Comparison of ENCODE assay signal across 12 mouse cellular contexts in genomic region chr5:13982417-13983054, GRCm38 (mm10). TPM values are rescaled to one million over a fixed set of nuclear protein-coding genes. Genes with fewer than 3 reads are reported as not detected.
DNase-seq lines count a peak whose midpoint lies in the region; ATAC-seq lines count a peak whose summit lies in the region.
"Had no signal": no experiment of that assay in that cellular context is flagged by ENCODE, and none has a peak within 500 bp of the region (broad histone marks: within the 10 kb centered on the region; RNA-seq: fewer than 3 reads in every experiment).

No protein-coding gene starts in this region.

- 0 out of 2 replicates have a peak, but pooled peaks have one; percentile 52 for ATAC-seq in embryonic facial prominence, embryonic 12.5 days (ENCODE audit: insufficient number of reproducible peaks, insufficient read depth, low FRiP score, low TSS enrichment)
- peak; percentile 71 for ATAC-seq in hindbrain, embryonic 16.5 days
- ATAC-seq in midbrain, embryonic 15.5 days (replicated peaks), result peak; percentile 83; the same call in 1 of the 2 replicates
- ATAC-seq: Patski had no signal

- H3K4me2 ChIP-seq in embryonic facial prominence, embryonic 12.5 days (replicated peaks), result no peak overlapping the region
- no peak overlapping the region for H3K4me2 ChIP-seq in hindbrain, embryonic 16.5 days (ENCODE audit: low read length)
- no peak overlapping the region for H3K4me2 ChIP-seq in midbrain, embryonic 15.5 days
- H3K4me2 ChIP-seq: embryonic facial prominence, embryonic 13.5 days had no signal

- no peak for DNase-seq in embryonic facial prominence, embryonic 10.5 days (ENCODE audit: low spot score)
- DNase-seq in embryo, embryonic 10.5 days (ENCODE audit: low spot score), result peak; percentile 27
- no peak for DNase-seq in urinary bladder, postnatal 25 days (ENCODE audit: low spot score)
- no peak for DNase-seq in ovary, postnatal 36 days (ENCODE audit: low spot score)
- no peak for DNase-seq in heart, postnatal 10 days
- DNase-seq: gastrocnemius, postnatal 10 days; kidney, postnatal 10 days had no signal

- no peaks in the 10 kb centered on the region for H3K9me3 ChIP-seq in embryonic facial prominence, embryonic 12.5 days
- H3K9me3 ChIP-seq in embryonic facial prominence, embryonic 10.5 days, result no peaks in the 10 kb centered on the region
- no peaks in the 10 kb centered on the region for H3K9me3 ChIP-seq in hindbrain, embryonic 16.5 days (ENCODE audit: control insufficient read depth, low read length)
- H3K9me3 ChIP-seq in midbrain, embryonic 15.5 days, result no peaks in the 10 kb centered on the region
- H3K9me3 ChIP-seq: embryonic facial prominence, embryonic 13.5 days had no signal

- H3K4me3 ChIP-seq in embryonic facial prominence, embryonic 12.5 days, result no peak overlapping the region
- H3K4me3 ChIP-seq in embryonic facial prominence, embryonic 10.5 days, result no peak overlapping the region
- H3K4me3 ChIP-seq in hindbrain, embryonic 16.5 days (ENCODE audit: low read length), result no peak overlapping the region
- no peak overlapping the region for H3K4me3 ChIP-seq in midbrain, embryonic 15.5 days
- H3K4me3 ChIP-seq: embryonic facial prominence, embryonic 13.5 days had no signal

- H3K27ac ChIP-seq in embryonic facial prominence, embryonic 12.5 days, result no peak overlapping the region
- H3K27ac ChIP-seq in embryonic facial prominence, embryonic 10.5 days (replicated peaks), result no peak overlapping the region
- no peak overlapping the region for H3K27ac ChIP-seq in hindbrain, embryonic 16.5 days (ENCODE audit: low read depth, low read length)
- H3K27ac ChIP-seq in midbrain, embryonic 15.5 days, result no peak overlapping the region
- H3K27ac ChIP-seq: embryonic facial prominence, embryonic 13.5 days had no signal

- peaks cover 8% of the 10 kb centered on the region; the same call in 1 of the 2 replicates for H3K4me1 ChIP-seq in embryonic facial prominence, embryonic 12.5 days
- H3K4me1 ChIP-seq in embryonic facial prominence, embryonic 10.5 days, result peaks cover 15% of the 10 kb centered on the region
- no peaks in the 10 kb centered on the region for H3K4me1 ChIP-seq in hindbrain, embryonic 16.5 days (ENCODE audit: control insufficient read depth, insufficient read depth, low read depth, low read length)
- H3K4me1 ChIP-seq in midbrain, embryonic 15.5 days, result no peaks in the 10 kb centered on the region

- intact Hi-C loops in heart, postnatal 10 days (cut with DNase I), result no loop called here

- 39% methylated on average over 7 of the region's 7 CpGs for WGBS in embryonic facial prominence, embryonic 12.5 days
- WGBS in embryonic facial prominence, embryonic 10.5 days, result 28% methylated on average over 7 of the region's 7 CpGs
- WGBS in hindbrain, embryonic 16.5 days, result 14% methylated on average over 7 of the region's 7 CpGs
- 20% methylated on average over 7 of the region's 7 CpGs for WGBS in midbrain, embryonic 15.5 days

- H3K36me3 ChIP-seq in embryonic facial prominence, embryonic 12.5 days, result no peaks in the 10 kb centered on the region
- no peaks in the 10 kb centered on the region for H3K36me3 ChIP-seq in embryonic facial prominence, embryonic 10.5 days (replicated peaks)
- no peaks in the 10 kb centered on the region for H3K36me3 ChIP-seq in hindbrain, embryonic 16.5 days (ENCODE audit: control insufficient read depth, insufficient read depth, low read length)
- H3K36me3 ChIP-seq in midbrain, embryonic 15.5 days (replicated peaks), result no peaks in the 10 kb centered on the region
- H3K36me3 ChIP-seq: embryonic facial prominence, embryonic 13.5 days had no signal

- H3K27me3 ChIP-seq in embryonic facial prominence, embryonic 12.5 days, result no peaks in the 10 kb centered on the region
- H3K27me3 ChIP-seq in embryonic facial prominence, embryonic 10.5 days (replicated peaks; ENCODE audit: low read depth, poor library complexity, severe bottlenecking), result no peaks in the 10 kb centered on the region
- no peaks in the 10 kb centered on the region for H3K27me3 ChIP-seq in hindbrain, embryonic 16.5 days (replicated peaks; ENCODE audit: control insufficient read depth, insufficient read depth, low read length)
- no peaks in the 10 kb centered on the region for H3K27me3 ChIP-seq in midbrain, embryonic 15.5 days (replicated peaks)
- H3K27me3 ChIP-seq: embryonic facial prominence, embryonic 13.5 days; Patski had no signal

- no peak overlapping the region for H3K9ac ChIP-seq in embryonic facial prominence, embryonic 12.5 days
- no peak overlapping the region for H3K9ac ChIP-seq in hindbrain, embryonic 16.5 days (ENCODE audit: low read depth, low read length)
- no peak overlapping the region for H3K9ac ChIP-seq in midbrain, embryonic 15.5 days
- H3K9ac ChIP-seq: embryonic facial prominence, embryonic 13.5 days had no signal

RNA-seq across cellular contexts. Expression of gene Sema3e, which starts 42.5 kb away (rescaled TPM):
- 3.0 and 3.2 TPM in 2 replicates for polyA plus RNA-seq in embryonic facial prominence, embryonic 12.5 days (2016; fragmentation: Nextera tagmentation; extraction: Ambion mirVana)
- 1.9 and 2.1 TPM in 2 replicates for polyA plus RNA-seq in embryonic facial prominence, embryonic 10.5 days (2016; fragmentation: Nextera tagmentation; extraction: Ambion mirVana)
- polyA plus RNA-seq in hindbrain, embryonic 16.5 days (2015; fragmentation: Nextera tagmentation; extraction: Ambion mirVana), result 4.8 and 5.0 TPM in 2 replicates
- 3.7 and 4.3 TPM in 2 replicates for polyA plus RNA-seq in midbrain, embryonic 15.5 days (2015; fragmentation: Nextera tagmentation; extraction: Ambion mirVana)
- total RNA-seq in heart, postnatal 10 days (2021), result under 1 TPM; 0.12 to 0.19 TPM
